Mouse (Mus musculus) CH12.LX (cell line): ENCODE data around the gene Csmd2. TPM values are rescaled to one million over a fixed set of nuclear protein-coding genes. Genes with fewer than 3 reads are reported as not detected.

Experiments used
- DNase-seq: peaks from one replicate; pipeline ENCODE4 v3.0.0-alpha.2; 2013; ENCODE audit errors: extremely low read depth
- H3K27ac ChIP-seq: 2 replicates; pipeline ENCODE4 v1.5.1; 2012; ENCODE audit warnings: low read depth, mild to moderate bottlenecking, control low read depth, moderate library complexity; ENCODE audit not compliant: insufficient read depth
- H3K27me3 ChIP-seq: replicated peaks from 2 replicates; pipeline ENCODE3; 2012; ENCODE audit warnings: inconsistent platforms
- H3K36me3 ChIP-seq, 2 experiments: replicated peaks in 1 of 2; 2 replicates each; pipeline versions ENCODE3 to v1.6.1; 2012; ENCODE audit warnings: inconsistent platforms in 1 of 2, low read length in 1 of 2, mild to moderate bottlenecking in 1 of 2, mixed read lengths in 1 of 2, moderate library complexity in 1 of 2; ENCODE audit not compliant: control insufficient read depth in 1 of 2, insufficient read depth in 1 of 2
- H3K4me1 ChIP-seq, 2 experiments: 2 replicates each; pipeline ENCODE4 v1.6.1; 2012; ENCODE audit warnings: inconsistent platforms in 1 of 2, moderate library complexity in 1 of 2; ENCODE audit not compliant: insufficient read depth in 2 of 2, control insufficient read depth in 1 of 2
- H3K4me2 ChIP-seq: 2 replicates; pipeline ENCODE4 v1.6.1; 2012; ENCODE audit warnings: low read depth, mild to moderate bottlenecking, control low read depth; ENCODE audit not compliant: poor library complexity, insufficient read depth, severe bottlenecking
- H3K4me3 ChIP-seq, 3 experiments: fragments of 150-350 bp in 1 of 3; sonication (generic) in 1 of 3; replicated peaks in 1 of 3; 2 replicates each; pipeline versions ENCODE3 to v1.5.1; 2011 to 2012; ENCODE audit warnings: low read depth in 2 of 3, low read length in 2 of 3, mild to moderate bottlenecking in 2 of 3, moderate library complexity in 2 of 3, control low read depth in 1 of 3, improper control_type of control experiment in 1 of 3, inconsistent platforms in 1 of 3, mixed read lengths in 1 of 3; ENCODE audit not compliant: poor library complexity in 1 of 3
- H3K79me2 ChIP-seq: replicated peaks from 2 replicates; pipeline ENCODE4 v1.6.1; 2012; ENCODE audit warnings: mild to moderate bottlenecking, moderate library complexity; ENCODE audit not compliant: control insufficient read depth, poor library complexity, insufficient read depth, severe bottlenecking; ENCODE audit errors: extremely low read depth
- H3K9ac ChIP-seq: 2 replicates; pipeline ENCODE4 v1.6.1; 2012; ENCODE audit warnings: low read depth, mild to moderate bottlenecking, control low read depth, moderate library complexity; ENCODE audit not compliant: insufficient read depth
- H3K9me3 ChIP-seq: replicated peaks from 2 replicates; pipeline ENCODE3; 2012; ENCODE audit warnings: low read length, inconsistent platforms, mixed read lengths
- BHLHE40 ChIP-seq: IDR thresholded peaks from 2 replicates; pipeline ENCODE4 v1.6.1; 2011; ENCODE audit warnings: mild to moderate bottlenecking, low read depth, low read length, improper control_type of control experiment
- CHD2 ChIP-seq: IDR thresholded peaks from 2 replicates; pipeline ENCODE4 v1.6.1; 2011; ENCODE audit warnings: low read length, improper control_type of control experiment
- CTCF ChIP-seq, 2 experiments: IDR thresholded peaks in 1 of 2; conservative IDR thresholded peaks in 1 of 2; 2 replicates each; pipeline ENCODE4 v1.5.1; 2011 to 2012; ENCODE audit warnings: low read depth in 2 of 2, low read length in 2 of 2, improper control_type of control experiment in 1 of 2, inconsistent platforms in 1 of 2, mild to moderate bottlenecking in 1 of 2, moderate library complexity in 1 of 2
- ELF1 ChIP-seq: IDR thresholded peaks from 2 replicates; pipeline ENCODE4 v1.6.1; 2014; ENCODE audit warnings: low read depth, mild to moderate bottlenecking, inconsistent platforms, low read length, improper control_type of control experiment
- EP300 ChIP-seq: IDR thresholded peaks from 2 replicates; pipeline ENCODE4 v1.6.1; 2011; ENCODE audit warnings: low read length, improper control_type of control experiment
- ETS1 ChIP-seq: conservative IDR thresholded peaks from 2 replicates; pipeline ENCODE4 v1.6.1; 2012; ENCODE audit warnings: low read depth, mild to moderate bottlenecking, inconsistent platforms, low read length, improper control_type of control experiment, moderate library complexity
- GABPA ChIP-seq: IDR thresholded peaks from 2 replicates; pipeline ENCODE4 v1.6.1; 2012; ENCODE audit warnings: low read depth, low read length, improper control_type of control experiment, inconsistent platforms; ENCODE audit not compliant: insufficient replicate concordance
- KAT2A ChIP-seq: IDR thresholded peaks from 2 replicates; pipeline ENCODE4 v1.6.1; 2012; ENCODE audit warnings: low read length, improper control_type of control experiment, inconsistent platforms; ENCODE audit not compliant: insufficient replicate concordance
- MAFK ChIP-seq: IDR thresholded peaks from 2 replicates; pipeline ENCODE4 v1.6.1; 2011; ENCODE audit warnings: low read length, improper control_type of control experiment; ENCODE audit not compliant: insufficient replicate concordance
- MAX ChIP-seq: IDR thresholded peaks from 2 replicates; pipeline ENCODE4 v1.6.1; 2011; ENCODE audit warnings: low read length, improper control_type of control experiment
- MAZ ChIP-seq: IDR thresholded peaks from 2 replicates; pipeline ENCODE4 v1.6.1; 2012; ENCODE audit warnings: low read depth, mild to moderate bottlenecking, inconsistent platforms, low read length, improper control_type of control experiment, moderate library complexity
- MEF2A ChIP-seq: IDR thresholded peaks from 2 replicates; pipeline ENCODE4 v1.6.1; 2014; ENCODE audit warnings: low read depth, mild to moderate bottlenecking, inconsistent platforms, low read length, improper control_type of control experiment, borderline replicate concordance
- MXI1 ChIP-seq: IDR thresholded peaks from 2 replicates; pipeline ENCODE4 v1.6.1; 2011; ENCODE audit warnings: mild to moderate bottlenecking, low read depth, low read length, improper control_type of control experiment
- NELFE ChIP-seq: IDR thresholded peaks from 2 replicates; pipeline ENCODE4 v1.6.1; 2011; ENCODE audit warnings: low read depth, low read length, improper control_type of control experiment
- POLR2A ChIP-seq: IDR thresholded peaks from 2 replicates; pipeline ENCODE4 v1.6.1; 2011; ENCODE audit warnings: low read depth, mild to moderate bottlenecking, improper control_type of control experiment, low read length
- SMC3 ChIP-seq: IDR thresholded peaks from 2 replicates; pipeline ENCODE4 v1.6.1; 2011; ENCODE audit warnings: low read depth, low read length, improper control_type of control experiment
- TCF12 ChIP-seq: IDR thresholded peaks from 2 replicates; pipeline ENCODE4 v1.6.1; 2014; ENCODE audit warnings: low read depth, mild to moderate bottlenecking, inconsistent platforms, low read length, improper control_type of control experiment
- USF1 ChIP-seq: IDR thresholded peaks from 2 replicates; pipeline ENCODE4 v1.6.1; 2014; ENCODE audit warnings: low read depth, mild to moderate bottlenecking, inconsistent platforms, low read length, improper control_type of control experiment
- USF2 ChIP-seq: conservative IDR thresholded peaks from 2 replicates; pipeline ENCODE4 v1.6.1; 2011; ENCODE audit warnings: low read depth, low read length, improper control_type of control experiment
- ZC3H11A ChIP-seq: IDR thresholded peaks from 2 replicates; pipeline ENCODE4 v1.6.1; 2012; ENCODE audit warnings: low read depth, mild to moderate bottlenecking, inconsistent platforms, low read length, improper control_type of control experiment
- ZMIZ1 ChIP-seq: IDR thresholded peaks from 2 replicates; pipeline ENCODE4 v1.6.1; 2012; ENCODE audit warnings: low read depth, mild to moderate bottlenecking, inconsistent platforms, low read length, improper control_type of control experiment
- ZNF384 ChIP-seq: IDR thresholded peaks from 2 replicates; pipeline ENCODE4 v1.6.1; 2012; ENCODE audit warnings: low read depth, low read length, improper control_type of control experiment, inconsistent platforms
- dilution Hi-C: fragments of 300-500 bp; cut with MboI; formaldehyde crosslinking; loops from 2 replicates; pipeline ENCODE4 v1.14.3; 2020; ENCODE audit warnings: low sequenced_read_pairs; ENCODE audit not compliant: extremely low pct_unique_long_range_greater_than_20kb, extremely low pct_ligation_motif_present
- in situ Hi-C: fragments of 300-500 bp; cut with MboI; formaldehyde crosslinking; loops from 3 replicates; pipeline ENCODE4 v1.14.3; 2019; ENCODE audit warnings: low sequenced_read_pairs, low pct_ligation_motif_present, low pct_unique_long_range_greater_than_20kb, mixed read lengths
- polyA plus RNA-seq: library from polyadenylated mRNA; unstranded; fragments of >175 nt; gene quantifications from 2 replicates; pipeline ENCODE4 v1.2.1, GENCODE M21; 2012; ENCODE audit warnings: low read depth; ENCODE audit not compliant: insufficient read length
- total RNA-seq, 2 experiments: library from RNA; depleted of rRNA; stranded (reverse); fragments of 300-350 nt in 1 of 2; fragments of >200 nt in 1 of 2; gene quantifications; 2 replicates each; pipeline ENCODE4 v1.2.3; 2012 to 2014

Csmd2 gene
- total and polyA plus RNA-seq, 3 experiments, result 0.08 to 0.80 TPM; not detected in 1

GRCm38 (mm10) chr4:128373196-128373595 is 385.5 kb downstream of the Csmd2 start:
- no peak for DNase-seq
- H3K36me3 ChIP-seq, result no peaks in the 10 kb centered on the region
- TF ChIP-seq MXI1, result no peak
- TF ChIP-seq USF2, result no peak
- no peak for TF ChIP-seq MAZ
- TF ChIP-seq TCF12, result no peak
- no peak for TF ChIP-seq CHD2
- TF ChIP-seq MEF2A, result no peak
- TF ChIP-seq KAT2A, result no peak
- TF ChIP-seq CTCF (conservative IDR thresholded peaks at IDR 0.05 in 1 of 2, IDR thresholded peaks at IDR 0.05 in 1 of 2; ENCODE audit: low read depth in 2 of 2, low read length in 2 of 2), result no peak
- no peak for TF ChIP-seq EP300
- TF ChIP-seq ZC3H11A, result no peak
- no peak for TF ChIP-seq POLR2A
- no peak for TF ChIP-seq SMC3
- no peak for TF ChIP-seq ETS1
- no peak for TF ChIP-seq MAX
- no peak for TF ChIP-seq MAFK
- TF ChIP-seq NELFE, result no peak
- no peak for TF ChIP-seq ELF1
- TF ChIP-seq ZNF384, result no peak
- no peak for TF ChIP-seq GABPA
- dilution Hi-C loops, result no loop called here
- H3K27ac ChIP-seq, result no peak overlapping the region
- peaks cover 2% of the 10 kb centered on the region for H3K27me3 ChIP-seq
- H3K4me1 ChIP-seq, result no peaks in the 10 kb centered on the region
- no peak overlapping the region for H3K4me2 ChIP-seq
- H3K4me3 ChIP-seq, result no peak overlapping the region
- no peaks in the 10 kb centered on the region for H3K79me2 ChIP-seq
- H3K9ac ChIP-seq, result no peak overlapping the region
- in situ Hi-C loops, result no loop called here
- peaks cover 49% of the 10 kb centered on the region for H3K9me3 ChIP-seq

GRCm38 (mm10) chr4:128374051-128374450 is 386.4 kb downstream of the Csmd2 start:
- H3K9me3 ChIP-seq, result peaks cover 45% of the 10 kb centered on the region
- no peaks in the 10 kb centered on the region for H3K36me3 ChIP-seq
- dilution Hi-C loops, result no loop called here
- no peaks in the 10 kb centered on the region for H3K4me1 ChIP-seq
- no peak overlapping the region for H3K4me2 ChIP-seq
- H3K27ac ChIP-seq, result no peak overlapping the region
- peaks cover 2% of the 10 kb centered on the region for H3K27me3 ChIP-seq
- H3K9ac ChIP-seq, result no peak overlapping the region
- no peak for DNase-seq
- no peaks in the 10 kb centered on the region for H3K79me2 ChIP-seq
- TF ChIP-seq CHD2 (no peak), ZMIZ1 (no peak), BHLHE40 (no peak), USF1 (no peak)
- no peak overlapping the region for H3K4me3 ChIP-seq
- in situ Hi-C loops, result no loop called here
